Mouse (Mus musculus) telencephalon, adult 2 months (tissue): ENCODE data around the gene Gm28035.

Source experiments
- DNase-seq: peaks from one replicate; pipeline ENCODE4 v3.0.0-alpha.2; 2011; ENCODE audit warnings: low read depth, low spot score

The Gm28035 gene

GRCm38 (mm10) chr2:30299966-30300365, 59.6 kb downstream of the Gm28035 start:
- no peak for DNase-seq

GRCm38 (mm10) chr2:30306087-30306486, 65.7 kb downstream of the Gm28035 start:
- no peak for DNase-seq

- DNase-seq, result no peak
Measured at GRCm38 (mm10) chr2:30309351-30309750, 69.0 kb downstream of the Gm28035 start.

- peak; percentile 41 for DNase-seq
Measured at GRCm38 (mm10) chr2:30311481-30311880, 71.1 kb downstream of the Gm28035 start.

GRCm38 (mm10) chr2:30316136-30316535, 75.8 kb downstream of the Gm28035 start:
- DNase-seq, result no peak

GRCm38 (mm10) chr2:30316955-30317354, 76.6 kb downstream of the Gm28035 start:
- DNase-seq, result no peak

GRCm38 (mm10) chr2:30319260-30319659, 78.9 kb downstream of the Gm28035 start:
- no peak for DNase-seq

GRCm38 (mm10) chr2:30323111-30323510, 82.7 kb downstream of the Gm28035 start:
- no peak for DNase-seq

GRCm38 (mm10) chr2:30325296-30325695, 84.9 kb downstream of the Gm28035 start:
- DNase-seq, result no peak

- DNase-seq, result no peak
Measured at GRCm38 (mm10) chr2:30327276-30327675, 86.9 kb downstream of the Gm28035 start.

- DNase-seq, result no peak
Measured at GRCm38 (mm10) chr2:30328791-30329190, 88.4 kb downstream of the Gm28035 start.
